Mouse (Mus musculus) midbrain, embryonic 15.5 days (tissue): ENCODE measurements around the gene Fkbp1b. TPM values are rescaled to one million over a fixed set of nuclear protein-coding genes. Genes with fewer than 3 reads are reported as not detected.
"Not testable (repeated sequence)": the region's sequence is repeated elsewhere in the genome, so short reads cannot be mapped to it uniquely, and the experiment has no call there.

ENCODE experiments used
- ATAC-seq: fragments of 200-750 bp; cut with Nextera tagmentation; replicated peaks from 2 replicates; pipeline ENCODE4 v1.8.0; 2017; ENCODE audit warnings: moderate TSS enrichment
- H3K27ac ChIP-seq: fragments of 300-500 bp; sonication (generic); 2 replicates; pipeline ENCODE4 v1.5.1; 2015; ENCODE audit warnings: mild to moderate bottlenecking, inconsistent platforms
- H3K27me3 ChIP-seq: fragments of 300-500 bp; sonication (generic); replicated peaks from 2 replicates; pipeline ENCODE4 v1.6.1; 2015; ENCODE audit warnings: inconsistent platforms
- H3K36me3 ChIP-seq: fragments of 300-500 bp; sonication (generic); replicated peaks from 2 replicates; pipeline ENCODE4 v1.6.1; 2015; ENCODE audit warnings: inconsistent platforms
- H3K4me1 ChIP-seq: fragments of 300-500 bp; sonication (generic); 2 replicates; pipeline ENCODE4 v1.6.1; 2015; ENCODE audit warnings: inconsistent platforms
- H3K4me2 ChIP-seq: fragments of 300-500 bp; sonication (generic); 2 replicates; pipeline ENCODE4 v1.6.1; 2015; ENCODE audit warnings: inconsistent platforms, mild to moderate bottlenecking, moderate library complexity
- H3K4me3 ChIP-seq: fragments of 300-500 bp; sonication (generic); 2 replicates; pipeline ENCODE4 v1.5.1; 2015; ENCODE audit warnings: mild to moderate bottlenecking, inconsistent platforms
- H3K9ac ChIP-seq: fragments of 300-500 bp; sonication (generic); 2 replicates; pipeline ENCODE4 v1.6.1; 2015; ENCODE audit warnings: mild to moderate bottlenecking, inconsistent platforms
- H3K9me3 ChIP-seq: fragments of 300-500 bp; sonication (generic); 2 replicates; pipeline ENCODE4 v1.6.1; 2016; ENCODE audit warnings: inconsistent platforms
- WGBS: fragments of 180-500 bp; shearing (Covaris S2); methylation state at CpG from one replicate; pipeline ENCODE4 v1.1.7; 2015; ENCODE audit warnings: mixed read lengths; 5-methylcytosine and 5-hydroxymethylcytosine counted together
- polyA plus RNA-seq: library from polyadenylated mRNA; unstranded; fragments of >200 nt; fragmentation: Nextera tagmentation; extraction: Ambion mirVana; gene quantifications from 2 replicates; pipeline ENCODE4 v1.2.1, GENCODE M21; 2015

Fkbp1b gene
- 30.9 and 39.9 TPM in 2 replicates for polyA plus RNA-seq

DNA sequence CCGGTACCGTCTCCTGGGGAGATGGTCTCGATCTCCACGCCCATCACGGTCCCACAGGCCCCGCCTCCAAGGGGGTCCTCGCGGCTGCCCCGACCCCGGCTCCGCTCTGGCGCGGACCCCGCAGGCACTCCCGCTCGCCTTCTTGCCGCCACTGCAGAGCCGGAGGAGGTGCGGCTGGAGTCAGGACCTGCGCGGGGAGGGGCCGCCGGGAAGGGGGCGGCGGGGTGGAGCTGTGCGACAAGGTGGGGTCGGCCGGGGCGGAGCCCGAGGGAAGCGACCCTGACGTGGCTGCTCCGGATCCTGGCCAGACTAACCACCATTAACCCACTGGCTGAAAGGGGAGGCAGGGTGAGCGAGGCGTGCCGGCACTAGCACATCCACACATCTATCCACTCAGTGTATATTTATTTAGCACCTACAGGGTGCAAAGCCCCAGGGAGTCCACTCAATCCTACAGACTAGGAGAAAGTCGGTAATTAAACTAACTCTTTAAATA is at the start of gene Fkbp1b:
Gene Fkbp1b, minus strand, starts transcription at position 200 of the 496 bp plus-strand sequence.
- no peaks in the 10 kb centered on the region for H3K9me3 ChIP-seq
- no peak within 1 kb of the TSS for H3K27ac ChIP-seq
- H3K4me2 ChIP-seq = peak within 1 kb of the TSS; percentile 83
- no peaks in the 10 kb centered on the region for H3K36me3 ChIP-seq
- H3K4me3 ChIP-seq = peak within 1 kb of the TSS; percentile 59
- WGBS = 0% methylated on average over 37 of the region's 37 CpGs
- 0 out of 2 replicates have a peak, but pooled peaks cover 3% of the 10 kb centered on the region for H3K27me3 ChIP-seq
- peak; percentile 55 for ATAC-seq
- H3K9ac ChIP-seq = peak within 1 kb of the TSS; percentile 66
- H3K4me1 ChIP-seq = peaks cover 22% of the 10 kb centered on the region

GRCm38 (mm10) chr12:4889891-4890290 is 48.5 kb upstream of the Fkbp1b start:
- Histone ChIP-seq H3K4me1 (no peaks in the 10 kb centered on the region), H3K27ac (no peak overlapping the region), H3K27me3 (no peaks in the 10 kb centered on the region), H3K4me2 (no peak overlapping the region), H3K9ac (no peak overlapping the region), H3K4me3 (no peak overlapping the region), H3K36me3 (no peaks in the 10 kb centered on the region), H3K9me3 (no peaks in the 10 kb centered on the region)
- WGBS = 98% methylated on average over 1 of the region's 1 CpGs
- ATAC-seq = no peak

- WGBS = 97% methylated on average over 2 of the region's 2 CpGs
- Histone ChIP-seq H3K27ac (no peak overlapping the region), H3K4me3 (no peak overlapping the region), H3K36me3 (0 out of 2 replicates have a peak, but pooled peaks cover under 1% of the 10 kb centered on the region), H3K27me3 (no peaks in the 10 kb centered on the region), H3K9me3 (no peaks in the 10 kb centered on the region), H3K4me1 (no peaks in the 10 kb centered on the region), H3K9ac (no peak overlapping the region), H3K4me2 (no peak overlapping the region)
- ATAC-seq = no peak
Observed at GRCm38 (mm10) chr12:4889251-4889650, 47.9 kb upstream of the Fkbp1b start.

DNA sequence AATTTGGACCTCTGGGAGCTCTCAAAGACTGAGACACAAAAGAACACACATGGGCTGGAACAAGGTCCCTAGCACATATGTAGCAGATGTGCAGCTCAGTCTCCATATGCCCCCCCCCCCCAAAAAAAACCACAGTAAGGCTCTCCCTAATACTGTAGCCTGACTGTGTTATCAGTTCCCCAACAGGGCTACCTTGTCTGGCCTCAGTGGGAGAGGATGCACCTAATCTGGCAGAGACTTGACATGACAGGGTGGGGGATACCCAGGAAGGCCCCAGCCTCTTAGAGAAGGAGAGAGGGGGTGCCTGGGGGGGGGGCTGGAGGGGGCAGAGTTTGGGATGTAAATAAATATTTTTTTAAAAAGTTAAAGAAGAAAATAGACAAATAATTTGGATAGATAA is 47.3 kb upstream of the Fkbp1b start:
- Histone ChIP-seq H3K36me3 (0 out of 2 replicates have a peak, but pooled peaks cover 4% of the 10 kb centered on the region), H3K27ac (no peak overlapping the region), H3K4me1 (no peaks in the 10 kb centered on the region), H3K9me3 (no peaks in the 10 kb centered on the region), H3K4me2 (no peak overlapping the region), H3K9ac (no peak overlapping the region), H3K4me3 (no peak overlapping the region), H3K27me3 (no peaks in the 10 kb centered on the region)
- ATAC-seq = no peak

DNA sequence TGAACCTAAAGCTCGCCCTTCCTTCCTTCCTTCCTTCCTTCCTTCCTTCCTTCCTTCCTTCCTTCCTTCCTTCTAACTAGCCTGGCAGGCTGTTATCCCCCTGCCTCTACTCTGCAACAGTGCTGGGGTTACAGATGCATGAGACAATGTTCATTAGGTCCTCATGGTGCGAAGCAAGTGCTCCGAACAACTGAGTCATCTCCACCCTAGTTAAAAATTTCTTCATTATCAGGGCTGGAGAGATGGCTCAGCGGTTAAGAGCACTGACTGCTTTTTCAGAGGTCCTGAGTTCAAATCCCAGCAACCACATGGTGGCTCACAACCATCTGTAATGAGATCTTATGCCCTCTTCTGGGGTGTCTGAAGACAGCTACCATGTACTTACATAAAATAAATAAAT is 45.2 kb upstream of the Fkbp1b start:
- H3K4me2 ChIP-seq, H3K4me3 ChIP-seq, H3K27ac ChIP-seq, H3K4me1 ChIP-seq, ATAC-seq, H3K9me3 ChIP-seq, H3K9ac ChIP-seq, H3K27me3 ChIP-seq: not testable (repeated sequence)
- WGBS = 96% methylated on average over 4 of the region's 4 CpGs
- 0 out of 2 replicates have a peak, but pooled peaks cover 12% of the 10 kb centered on the region for H3K36me3 ChIP-seq

DNA sequence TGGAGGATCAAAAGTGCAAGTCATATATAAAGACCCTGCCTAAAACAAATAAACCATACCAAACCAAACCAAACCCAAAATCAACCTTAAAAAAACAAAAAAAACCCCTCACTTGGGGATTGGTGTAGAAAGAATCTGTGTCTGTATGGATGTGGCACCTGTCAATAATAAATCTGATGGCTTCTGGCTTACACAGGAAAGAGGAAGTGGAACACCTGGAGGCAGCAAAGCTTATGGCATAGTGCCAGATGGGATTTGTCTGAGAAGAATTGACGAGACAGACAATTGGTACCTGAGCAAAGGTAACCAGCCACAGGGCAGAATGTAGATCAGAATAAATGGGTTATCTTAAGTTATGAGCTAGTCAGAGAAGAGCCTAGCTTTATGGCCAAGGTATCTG is 43.7 kb upstream of the Fkbp1b start:
- H3K4me2 ChIP-seq = no peak overlapping the region
- H3K36me3 ChIP-seq = 0 out of 2 replicates have a peak, but pooled peaks cover 16% of the 10 kb centered on the region
- H3K9me3 ChIP-seq = no peaks in the 10 kb centered on the region
- no peaks in the 10 kb centered on the region for H3K27me3 ChIP-seq
- no peak overlapping the region for H3K9ac ChIP-seq
- no peak for ATAC-seq
- H3K27ac ChIP-seq = no peak overlapping the region
- 70% methylated on average over 1 of the region's 1 CpGs for WGBS
- H3K4me3 ChIP-seq = no peak overlapping the region
- H3K4me1 ChIP-seq = no peaks in the 10 kb centered on the region

GRCm38 (mm10) chr12:4882086-4882485 is 40.7 kb upstream of the Fkbp1b start:
- H3K9me3 ChIP-seq = no peaks in the 10 kb centered on the region
- no peaks in the 10 kb centered on the region for H3K27me3 ChIP-seq
- ATAC-seq = no peak
- 0 out of 2 replicates have a peak, but pooled peaks cover 16% of the 10 kb centered on the region for H3K36me3 ChIP-seq
- no peak overlapping the region for H3K4me3 ChIP-seq
- WGBS = 92% methylated on average over 2 of the region's 2 CpGs
- H3K9ac ChIP-seq = no peak overlapping the region
- no peak overlapping the region for H3K4me2 ChIP-seq
- no peak overlapping the region for H3K27ac ChIP-seq
- H3K4me1 ChIP-seq = no peaks in the 10 kb centered on the region

DNA sequence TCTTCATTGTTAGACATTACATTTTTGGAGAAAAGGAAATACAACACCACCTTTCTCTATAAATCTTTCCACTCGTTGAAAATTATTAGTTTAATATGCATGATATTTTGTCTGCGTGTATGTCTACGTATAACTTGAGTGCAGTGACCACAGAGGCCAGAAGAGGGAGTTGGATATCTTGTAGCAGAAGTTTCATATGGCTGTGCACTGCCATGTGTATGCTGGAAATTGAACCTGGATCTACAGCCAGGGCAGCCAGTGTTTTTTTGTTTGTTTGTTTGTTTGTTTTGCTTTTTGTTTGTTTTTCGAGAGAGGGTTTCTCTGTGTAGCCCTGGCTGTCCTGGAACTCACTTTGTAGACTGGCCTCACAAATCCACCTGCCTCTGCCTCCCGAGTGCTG is 37.7 kb upstream of the Fkbp1b start:
- no peak overlapping the region for H3K9ac ChIP-seq
- H3K36me3 ChIP-seq = 0 out of 2 replicates have a peak, but pooled peaks cover 13% of the 10 kb centered on the region
- no peak overlapping the region for H3K4me2 ChIP-seq
- H3K4me1 ChIP-seq = peaks cover 5% of the 10 kb centered on the region
- H3K27me3 ChIP-seq = no peaks in the 10 kb centered on the region
- H3K4me3 ChIP-seq = no peak overlapping the region
- H3K9me3 ChIP-seq = no peaks in the 10 kb centered on the region
- ATAC-seq = no peak
- WGBS = 95% methylated on average over 5 of the region's 5 CpGs
- no peak overlapping the region for H3K27ac ChIP-seq

DNA sequence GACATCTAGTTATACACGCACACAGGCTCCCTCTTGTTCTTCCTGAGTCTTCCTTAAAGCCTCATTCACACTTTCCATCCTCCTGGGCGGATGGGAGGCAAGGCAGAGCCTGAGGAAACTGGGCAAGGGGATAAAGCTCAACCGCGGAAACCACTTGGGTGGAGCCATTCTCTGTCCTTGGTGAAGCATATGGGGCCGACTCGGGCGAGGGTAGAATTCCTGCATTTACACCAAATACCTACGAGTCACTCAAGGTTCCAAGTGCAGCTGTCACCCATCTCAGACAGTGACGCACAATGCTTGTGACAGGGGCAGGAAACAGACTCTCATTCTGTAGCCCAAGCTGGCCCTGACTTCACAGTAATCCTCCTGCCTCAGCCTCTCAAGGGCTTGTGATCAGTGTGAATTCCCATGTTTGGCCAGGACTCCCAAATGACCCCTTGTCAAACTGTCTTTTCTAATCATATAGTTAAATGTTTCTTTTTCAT is 36.9 kb upstream of the Fkbp1b start:
- Histone ChIP-seq H3K4me2 (no peak overlapping the region), H3K4me3 (no peak overlapping the region), H3K27ac (no peak overlapping the region), H3K27me3 (no peaks in the 10 kb centered on the region), H3K9me3 (no peaks in the 10 kb centered on the region), H3K9ac (no peak overlapping the region), H3K36me3 (0 out of 2 replicates have a peak, but pooled peaks cover 12% of the 10 kb centered on the region), H3K4me1 (peaks cover 8% of the 10 kb centered on the region)
- ATAC-seq = no peak
- 85% methylated on average over 9 of the region's 9 CpGs for WGBS

DNA sequence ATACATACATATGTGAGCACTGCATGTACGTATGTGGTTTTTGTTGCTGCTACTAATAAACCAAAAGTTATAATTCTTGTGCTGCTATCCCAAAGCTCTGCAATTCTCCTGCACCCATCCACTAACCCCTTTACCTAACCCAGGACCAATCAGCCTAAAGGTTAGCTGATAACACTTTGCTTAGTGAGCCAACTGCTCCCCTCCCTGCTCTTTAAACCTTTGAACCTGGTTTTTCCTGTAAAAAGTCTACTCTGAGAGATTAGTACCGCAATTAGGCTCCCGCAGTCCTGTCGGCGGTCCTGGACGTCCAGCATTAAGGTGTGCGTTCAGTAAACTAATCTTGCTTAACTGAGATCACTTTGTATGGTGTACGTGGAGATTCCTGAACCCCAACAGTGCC is 34.2 kb upstream of the Fkbp1b start:
- peaks cover 8% of the 10 kb centered on the region for H3K4me1 ChIP-seq
- H3K9ac ChIP-seq = no peak overlapping the region
- no peak overlapping the region for H3K27ac ChIP-seq
- WGBS = 82% methylated on average over 8 of the region's 8 CpGs
- H3K4me2 ChIP-seq = no peak overlapping the region
- H3K9me3 ChIP-seq = no peaks in the 10 kb centered on the region
- H3K27me3 ChIP-seq = no peaks in the 10 kb centered on the region
- H3K4me3 ChIP-seq = no peak overlapping the region
- no peak for ATAC-seq
- H3K36me3 ChIP-seq = no peaks in the 10 kb centered on the region

DNA sequence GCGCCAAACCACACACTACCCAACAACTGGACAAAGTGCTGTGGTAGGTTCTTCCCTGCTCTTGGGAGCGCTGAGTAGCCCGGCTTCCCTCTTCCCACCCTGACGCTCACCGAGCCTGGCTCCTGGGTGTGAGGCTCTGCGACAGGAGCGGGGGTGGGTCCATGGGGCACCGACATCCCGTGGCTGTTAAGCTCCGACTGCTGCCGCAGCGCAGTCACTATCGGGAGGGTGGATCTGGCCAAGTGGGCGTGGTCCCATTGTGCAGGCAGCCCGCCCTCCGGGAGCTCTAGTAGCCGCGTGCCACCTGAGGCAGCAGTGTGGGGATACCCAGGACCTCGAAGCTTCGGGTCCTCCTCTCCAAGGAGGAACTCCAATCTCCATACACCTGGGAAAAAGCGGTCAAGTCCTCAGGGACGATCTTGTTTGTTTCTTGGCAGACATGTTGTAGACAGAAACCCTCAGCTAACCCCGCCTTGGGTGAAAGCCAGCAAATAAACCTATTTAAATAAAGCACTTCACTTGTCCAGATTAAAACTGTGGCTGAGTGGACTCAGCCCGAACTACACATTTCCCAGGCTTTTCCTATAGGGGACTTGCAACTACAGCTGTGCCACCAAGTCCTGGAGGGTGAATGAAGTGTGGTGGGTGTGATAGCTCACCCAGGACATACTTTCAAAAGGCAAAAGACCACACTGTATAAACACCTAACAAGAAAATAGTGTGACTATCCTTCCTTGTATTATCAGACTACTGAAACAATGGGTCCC is 33.0 kb upstream of the Fkbp1b start, which contains the start of gene Mfsd2b:
Gene Mfsd2b, minus strand, starts transcription at position 199 of the 767 bp plus-strand sequence.
- Histone ChIP-seq H3K27ac (no peak within 1 kb of the TSS), H3K36me3 (no peaks in the 10 kb centered on the region), H3K4me3 (peak within 1 kb of the TSS; percentile 43), H3K4me2 (peak within 1 kb of the TSS; percentile 78), H3K9ac (peak within 1 kb of the TSS; percentile 30), H3K9me3 (no peaks in the 10 kb centered on the region), H3K27me3 (no peaks in the 10 kb centered on the region), H3K4me1 (peaks cover 8% of the 10 kb centered on the region)
- peak; percentile 86 for ATAC-seq
- 4% methylated on average over 24 of the region's 24 CpGs for WGBS

- H3K4me2 ChIP-seq = peak overlapping the region; percentile 78
- no peak overlapping the region; the same call in 1 of the 2 replicates for H3K9ac ChIP-seq
- ATAC-seq = peak; percentile 9; the same call in 1 of the 2 replicates
- H3K9me3 ChIP-seq = no peaks in the 10 kb centered on the region
- no peaks in the 10 kb centered on the region for H3K36me3 ChIP-seq
- WGBS = 83% methylated on average over 6 of the region's 6 CpGs
- peak overlapping the region; percentile 43; the same call in 1 of the 2 replicates for H3K4me3 ChIP-seq
- H3K4me1 ChIP-seq = peaks cover 8% of the 10 kb centered on the region
- H3K27ac ChIP-seq = no peak overlapping the region
- H3K27me3 ChIP-seq = no peaks in the 10 kb centered on the region
Observed at GRCm38 (mm10) chr12:4873531-4873930, 32.1 kb upstream of the Fkbp1b start.
